Mouse (Mus musculus) ovary, adult 18-20 months (tissue): Measurements from ENCODE around the gene Cst9.

Source experiments
- DNase-seq: peaks from one replicate; pipeline ENCODE4 v3.0.0; 2022; ENCODE audit warnings: low spot score, mixed read lengths

Cst9 gene

GRCm38 (mm10) chr2:148877016-148877770 lies 42.2 kb downstream of the Cst9 start:
- DNase-seq, result peak; percentile 16

- no peak for DNase-seq
Measured at GRCm38 (mm10) chr2:148878641-148879130, 43.7 kb downstream of the Cst9 start.

GRCm38 (mm10) chr2:148879199-148879598 lies 44.3 kb downstream of the Cst9 start:
- no peak for DNase-seq

- no peak for DNase-seq
Measured at GRCm38 (mm10) chr2:148884738-148885137, 49.8 kb downstream of the Cst9 start.
